Mouse (Mus musculus): ENCODE data around the gene Smtn. TPM values are rescaled to one million over a fixed set of nuclear protein-coding genes. Genes with fewer than 3 reads are reported as not detected.

The Smtn gene
- 36.8 and 39.2 TPM in 2 replicates for polyA plus RNA-seq (2016; fragmentation: Nextera tagmentation; extraction: Ambion mirVana)

- Histone ChIP-seq H3K27me3 (no peaks in the 10 kb centered on the region; the same call in 1 of the 2 replicates), H3K4me1 (peaks cover 27% of the 10 kb centered on the region), H3K9ac (replicated peaks) (0 out of 2 replicates have a peak within 1 kb of the TSS, but pooled peaks have one; percentile 71), H3K4me2 (replicated peaks) (peak within 1 kb of the TSS; percentile 65), H3K9me3 (peaks cover 5% of the 10 kb centered on the region; the same call in 1 of the 2 replicates), H3K36me3 (no peaks in the 10 kb centered on the region), H3K27ac (replicated peaks) (no peak within 1 kb of the TSS), H3K4me3 (peak within 1 kb of the TSS; percentile 56)
- 96% methylated on average over 23 of the region's 23 CpGs for WGBS
- no peak for ATAC-seq (ENCODE audit: low FRiP score, low read depth)
Measured at GRCm38 (mm10) chr11:3540451-3541085, at the start of gene Smtn. Gene Smtn, minus strand, starts transcription at chr11:3540612.

GRCm38 (mm10) chr11:3588036-3588672 lies 47.7 kb upstream of the Smtn start:
- Histone ChIP-seq H3K27me3 (no peaks in the 10 kb centered on the region), H3K9me3 (no peaks in the 10 kb centered on the region), H3K4me3 (no peak overlapping the region), H3K4me1 (no peaks in the 10 kb centered on the region), H3K27ac (replicated peaks) (no peak overlapping the region), H3K36me3 (no peaks in the 10 kb centered on the region), H3K9ac (replicated peaks) (no peak overlapping the region), H3K4me2 (replicated peaks) (no peak overlapping the region)
- 81% methylated on average over 11 of the region's 11 CpGs for WGBS
- ATAC-seq (ENCODE audit: low FRiP score, low read depth), result no peak

DNA sequence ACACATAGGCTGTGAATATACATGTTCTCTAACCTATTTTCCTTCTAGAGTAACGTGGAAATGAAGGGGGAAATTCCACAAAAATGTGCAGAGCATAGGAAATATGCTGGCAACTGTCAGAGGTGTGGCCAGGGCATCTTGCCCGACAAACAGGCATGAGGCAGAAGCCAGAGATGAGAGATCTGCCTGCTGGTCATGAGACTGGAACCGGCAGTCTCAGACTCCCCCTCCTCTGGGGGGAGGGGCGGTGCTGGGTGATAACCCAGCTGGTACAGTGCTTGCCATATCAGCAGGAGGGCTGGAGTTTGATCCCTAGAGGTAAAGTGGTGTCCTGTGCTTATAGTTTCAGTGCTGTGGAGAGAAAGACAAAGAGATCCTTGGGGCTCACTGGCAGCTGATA lies 46.9 kb upstream of the Smtn start:
- Histone ChIP-seq H3K9ac (replicated peaks) (no peak overlapping the region), H3K27me3 (no peaks in the 10 kb centered on the region), H3K27ac (replicated peaks) (no peak overlapping the region), H3K4me3 (no peak overlapping the region), H3K4me2 (replicated peaks) (no peak overlapping the region), H3K36me3 (no peaks in the 10 kb centered on the region), H3K4me1 (no peaks in the 10 kb centered on the region), H3K9me3 (no peaks in the 10 kb centered on the region)
- WGBS, result 61% methylated on average over 4 of the region's 4 CpGs
- no peak for ATAC-seq (ENCODE audit: low FRiP score, low read depth)

DNA sequence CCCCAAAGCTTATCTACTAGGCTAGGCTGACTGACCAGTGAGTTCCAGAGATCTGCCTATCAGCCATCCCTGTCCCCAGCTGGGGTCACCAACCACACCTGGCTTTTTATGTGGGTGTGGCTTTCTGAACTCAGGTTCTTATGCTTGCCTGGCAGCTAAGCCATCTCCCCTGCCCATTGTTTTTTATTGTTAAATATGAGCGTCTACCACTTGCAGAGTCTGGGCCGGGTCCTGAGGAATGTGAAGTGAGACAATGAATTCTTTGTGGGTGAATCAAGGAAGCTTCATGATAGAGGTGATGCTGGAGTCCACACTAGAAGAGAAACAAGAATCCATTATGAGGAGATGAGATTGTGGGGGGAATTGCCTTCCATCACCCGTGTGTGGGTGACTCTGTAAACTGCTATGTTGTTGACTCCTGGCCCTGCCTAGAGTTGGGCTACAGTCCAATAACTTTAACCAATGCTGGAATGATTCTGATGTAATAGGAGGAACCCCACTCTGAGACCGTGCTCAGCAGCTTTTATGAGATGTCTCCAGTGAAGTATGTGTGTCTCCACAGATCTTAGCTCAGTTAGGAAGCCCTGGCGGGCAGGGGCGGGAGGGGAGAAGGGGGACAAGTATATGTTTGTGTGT lies 45.7 kb upstream of the Smtn start:
- H3K4me3 ChIP-seq, result no peak overlapping the region
- no peak for ATAC-seq (ENCODE audit: low FRiP score, low read depth)
- no peak overlapping the region for H3K4me2 ChIP-seq (replicated peaks)
- H3K36me3 ChIP-seq, result no peaks in the 10 kb centered on the region
- H3K27me3 ChIP-seq, result no peaks in the 10 kb centered on the region
- H3K9me3 ChIP-seq, result no peaks in the 10 kb centered on the region
- H3K4me1 ChIP-seq, result no peaks in the 10 kb centered on the region
- WGBS, result 83% methylated on average over 6 of the region's 6 CpGs
- no peak overlapping the region for H3K9ac ChIP-seq (replicated peaks)
- H3K27ac ChIP-seq (replicated peaks), result no peak overlapping the region

- no peak overlapping the region for H3K4me3 ChIP-seq
Measured at GRCm38 (mm10) chr11:3583127-3583526, 42.7 kb upstream of the Smtn start.

DNA sequence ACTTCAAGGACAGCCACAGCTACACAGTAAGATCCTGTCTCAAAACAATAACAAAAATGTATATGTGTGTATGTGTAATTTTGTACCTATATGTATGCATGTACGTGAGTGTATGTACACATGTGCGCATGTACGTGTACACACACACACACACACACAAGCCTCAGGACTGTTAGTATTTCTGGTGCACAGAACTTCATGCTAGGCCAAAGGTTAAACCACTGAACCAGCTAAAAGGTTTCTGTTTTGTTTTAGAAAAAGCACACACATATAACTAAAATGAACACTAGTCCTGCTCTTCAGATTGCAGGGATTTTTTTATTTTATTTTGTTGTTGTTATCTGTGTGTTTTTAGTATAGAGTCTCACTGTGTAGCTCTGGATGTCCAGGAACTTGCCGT lies 41.5 kb upstream of the Smtn start:
- Histone ChIP-seq H3K4me2 (replicated peaks) (no peak overlapping the region), H3K9me3 (no peaks in the 10 kb centered on the region), H3K36me3 (no peaks in the 10 kb centered on the region), H3K27ac (replicated peaks) (no peak overlapping the region), H3K4me3 (no peak overlapping the region), H3K4me1 (no peaks in the 10 kb centered on the region), H3K27me3 (no peaks in the 10 kb centered on the region), H3K9ac (replicated peaks) (no peak overlapping the region)
- ATAC-seq (ENCODE audit: low FRiP score, low read depth), result no peak
- WGBS, result 94% methylated on average over 4 of the region's 4 CpGs

More at GRCm38 (mm10) chr11:3583127-3583526, 42.7 kb upstream of the Smtn start:
- Histone ChIP-seq H3K9ac (replicated peaks) (no peak overlapping the region), H3K4me1 (no peaks in the 10 kb centered on the region), H3K27me3 (no peaks in the 10 kb centered on the region), H3K9me3 (no peaks in the 10 kb centered on the region), H3K36me3 (no peaks in the 10 kb centered on the region), H3K4me2 (replicated peaks) (no peak overlapping the region), H3K27ac (replicated peaks) (no peak overlapping the region)
- WGBS, result 77% methylated on average over 5 of the region's 5 CpGs
- no peak for ATAC-seq (ENCODE audit: low FRiP score, low read depth)

DNA sequence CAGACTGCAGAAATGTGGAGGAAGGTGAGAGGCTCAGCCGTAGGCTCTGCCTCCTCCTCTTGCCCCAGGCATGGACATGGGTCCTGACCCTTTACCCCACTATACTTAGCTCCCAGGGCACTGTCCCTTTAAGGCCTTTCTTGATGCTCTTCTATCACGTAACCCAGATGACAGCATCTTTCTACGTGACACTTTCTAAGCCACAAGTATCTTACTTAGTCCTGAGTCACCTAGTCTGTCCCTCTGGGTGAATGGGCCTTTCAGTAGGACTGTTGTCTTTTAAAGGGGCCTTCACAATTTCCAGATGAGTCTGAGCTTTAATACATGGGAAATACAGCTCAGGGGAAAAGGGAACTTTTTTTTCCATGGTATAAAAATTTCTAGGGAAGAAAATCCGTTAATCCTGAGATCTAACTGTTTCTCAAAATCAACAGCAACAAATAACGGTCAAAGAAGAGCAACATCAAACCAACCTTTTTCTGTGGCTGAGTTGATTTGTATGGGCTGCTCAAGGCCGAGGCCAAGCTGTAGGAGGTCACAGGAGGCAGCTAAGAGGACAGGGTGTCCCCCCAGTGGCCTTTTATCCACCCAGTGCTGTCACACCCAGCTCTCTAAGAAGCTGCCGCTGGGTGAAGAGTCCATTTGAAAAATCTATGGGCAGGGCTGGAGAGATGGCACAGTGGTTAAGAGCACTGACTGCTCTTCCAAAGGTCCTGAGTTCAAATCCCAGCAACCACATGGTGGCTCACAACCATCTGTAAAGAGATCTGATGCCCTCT lies 40.1 kb upstream of the Smtn start:
- Histone ChIP-seq H3K9ac (replicated peaks) (no peak overlapping the region), H3K36me3 (no peaks in the 10 kb centered on the region), H3K27me3 (no peaks in the 10 kb centered on the region), H3K9me3 (no peaks in the 10 kb centered on the region), H3K4me1 (no peaks in the 10 kb centered on the region), H3K4me3 (no peak overlapping the region), H3K27ac (replicated peaks) (no peak overlapping the region), H3K4me2 (replicated peaks) (no peak overlapping the region)
- 73% methylated on average over 7 of the region's 7 CpGs for WGBS
- no peak for ATAC-seq (ENCODE audit: low FRiP score, low read depth)

- no peak overlapping the region for H3K4me3 ChIP-seq
- peaks cover 1% of the 10 kb centered on the region; the same call in 1 of the 2 replicates for H3K4me1 ChIP-seq
- no peaks in the 10 kb centered on the region for H3K9me3 ChIP-seq
- ATAC-seq (ENCODE audit: low FRiP score, low read depth), result no peak
- H3K9ac ChIP-seq (replicated peaks), result no peak overlapping the region
- no peak overlapping the region for H3K4me2 ChIP-seq (replicated peaks)
- no peaks in the 10 kb centered on the region for H3K36me3 ChIP-seq
- WGBS, result 79% methylated on average over 10 of the region's 10 CpGs
- H3K27me3 ChIP-seq, result no peaks in the 10 kb centered on the region
- H3K27ac ChIP-seq (replicated peaks), result no peak overlapping the region
Measured at GRCm38 (mm10) chr11:3578050-3578725, 37.8 kb upstream of the Smtn start.

GRCm38 (mm10) chr11:3575238-3575637 lies 34.8 kb upstream of the Smtn start:
- WGBS, result 55% methylated on average over 3 of the region's 3 CpGs
- no peak overlapping the region for H3K4me2 ChIP-seq (replicated peaks)
- ATAC-seq (ENCODE audit: low FRiP score, low read depth), result no peak
- H3K9ac ChIP-seq (replicated peaks), result no peak overlapping the region
- H3K27ac ChIP-seq (replicated peaks), result no peak overlapping the region
- peaks cover 5% of the 10 kb centered on the region; the same call in 1 of the 2 replicates for H3K4me1 ChIP-seq
- no peaks in the 10 kb centered on the region for H3K36me3 ChIP-seq
- H3K27me3 ChIP-seq, result no peaks in the 10 kb centered on the region
- H3K4me3 ChIP-seq, result no peak overlapping the region
- H3K9me3 ChIP-seq, result no peaks in the 10 kb centered on the region

- H3K4me3 ChIP-seq, result no peak overlapping the region
- WGBS, result 20% methylated on average over 9 of the region's 9 CpGs
Measured at GRCm38 (mm10) chr11:3573092-3573491, 32.7 kb upstream of the Smtn start.

GRCm38 (mm10) chr11:3572181-3572580 lies 31.8 kb upstream of the Smtn start:
- Histone ChIP-seq H3K4me2 (replicated peaks) (no peak overlapping the region), H3K27ac (replicated peaks) (no peak overlapping the region), H3K36me3 (no peaks in the 10 kb centered on the region), H3K9me3 (no peaks in the 10 kb centered on the region), H3K27me3 (no peaks in the 10 kb centered on the region), H3K9ac (replicated peaks) (no peak overlapping the region), H3K4me3 (no peak overlapping the region), H3K4me1 (peaks cover 5% of the 10 kb centered on the region; the same call in 1 of the 2 replicates)
- 91% methylated on average over 6 of the region's 6 CpGs for WGBS
- no peak for ATAC-seq (ENCODE audit: low FRiP score, low read depth)

More at GRCm38 (mm10) chr11:3573092-3573491, 32.7 kb upstream of the Smtn start:
- Histone ChIP-seq H3K9me3 (no peaks in the 10 kb centered on the region), H3K27ac (replicated peaks) (no peak overlapping the region; the same call in 1 of the 2 replicates), H3K27me3 (no peaks in the 10 kb centered on the region), H3K4me2 (replicated peaks) (no peak overlapping the region), H3K36me3 (no peaks in the 10 kb centered on the region), H3K9ac (replicated peaks) (no peak overlapping the region), H3K4me1 (peaks cover 5% of the 10 kb centered on the region; the same call in 1 of the 2 replicates)
- no peak for ATAC-seq (ENCODE audit: low FRiP score, low read depth)

Data from midbrain, embryonic 12.5 days (tissue).